Mouse (Mus musculus) mouse trophoblast stem cell (cell line): ENCODE results near the gene H2al1j.
"Not testable (repeated sequence)": the region's sequence is repeated elsewhere in the genome, so short reads cannot be mapped to it uniquely, and the experiment has no call there.

ENCODE experiments used
- in situ Hi-C, 2 experiments: fragments of 300-500 bp; cut with MseI, MboI; formaldehyde crosslinking; loops; 2 replicates in 1 of 2; 3 replicates in 1 of 2; pipeline ENCODE4 v1.15.1; 2025

The H2al1j gene

DNA sequence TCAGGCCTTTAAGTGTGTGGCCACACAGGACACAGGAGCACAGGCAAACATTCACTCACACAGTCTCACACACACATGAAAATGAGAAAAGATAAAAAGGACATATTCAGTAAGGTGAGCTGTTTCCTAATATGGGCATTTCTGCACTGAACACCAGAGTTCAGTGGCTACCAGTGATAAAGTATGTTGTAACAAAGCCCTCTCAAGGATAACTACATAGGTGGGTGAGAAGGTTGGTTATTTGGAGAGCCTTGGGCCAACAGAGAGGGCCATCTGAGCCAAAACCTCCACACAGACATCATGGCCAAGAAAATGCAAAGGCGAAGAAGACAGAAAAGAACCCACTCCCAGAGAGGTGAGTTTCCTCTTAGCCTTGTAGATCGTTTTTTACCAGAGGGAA is at the start of gene H2al1j:
TSS of gene H2al1j (plus strand) at position 301 of the 400 bp plus-strand sequence.
- in situ Hi-C loops, result not testable (repeated sequence)

DNA sequence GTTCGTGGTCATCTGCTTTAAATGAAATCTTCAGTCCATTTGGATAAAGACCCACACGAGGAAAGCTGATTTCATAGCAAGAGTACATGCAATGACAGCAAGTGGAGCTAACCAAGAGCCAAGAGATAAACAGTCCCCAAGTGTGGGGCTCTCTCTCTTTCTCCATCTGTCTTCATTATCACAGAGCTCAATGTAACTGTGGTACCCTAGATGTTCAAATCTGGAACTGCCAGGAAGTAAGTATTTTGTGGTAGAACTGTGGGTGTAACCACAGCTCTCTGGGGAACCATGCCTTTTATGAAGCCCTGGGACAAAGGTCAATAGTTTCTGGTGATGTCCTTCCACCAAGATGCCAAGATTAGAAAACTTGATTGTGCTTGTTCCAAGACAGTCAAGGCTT is 46.9 kb upstream of the H2al1j start:
- in situ Hi-C loops, result loop anchor here in 1 of 2 experiments (10.0 kb wide), 1 partner anchor 74 kb away; no protein-coding TSS in a partner anchor

GRCm38 (mm10) chrX:11288306-11288882 is 39.2 kb upstream of the H2al1j start:
- in situ Hi-C loops, result loop anchor here in 1 of 2 experiments (10.0 kb wide), 1 partner anchor 66 kb away; no protein-coding TSS in a partner anchor

GRCm38 (mm10) chrX:11289244-11289643 is 38.4 kb upstream of the H2al1j start:
- in situ Hi-C loops, result loop anchor here in 1 of 2 experiments (10.0 kb wide), 1 partner anchor 66 kb away; no protein-coding TSS in a partner anchor

GRCm38 (mm10) chrX:11298957-11299356 is 28.7 kb upstream of the H2al1j start, which contains the start of gene H2al1a:
Gene H2al1a (plus strand): TSS chrX:11299257.
- in situ Hi-C loops, result not testable (repeated sequence)

DNA sequence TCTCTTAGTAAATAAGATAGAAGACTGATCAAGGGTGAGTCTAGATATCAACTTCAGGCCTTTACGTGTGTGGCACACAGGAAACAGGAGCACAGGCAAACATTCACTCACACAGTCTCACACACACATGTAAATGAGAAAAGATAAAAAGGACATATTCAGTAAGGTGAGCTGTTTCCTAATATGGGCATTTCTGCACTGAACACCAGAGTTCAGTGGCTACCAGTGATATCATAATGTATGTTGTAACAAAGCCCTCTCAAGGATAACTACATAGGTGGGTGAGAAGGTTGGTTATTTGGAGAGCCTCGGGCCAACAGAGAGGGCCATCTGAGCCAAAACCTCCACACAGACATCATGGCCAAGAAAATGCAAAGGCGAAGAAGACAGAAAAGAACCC is 25.5 kb upstream of the H2al1j start, which contains the start of gene H2al1b:
TSS of gene H2al1b (plus strand) at position 301 of the 400 bp plus-strand sequence.
- in situ Hi-C loops, result not testable (repeated sequence)

- in situ Hi-C loops, result not testable (repeated sequence)
Measured at GRCm38 (mm10) chrX:11305355-11305754, 22.3 kb upstream of the H2al1j start, which contains the start of gene H2al1c. Gene H2al1c (plus strand): TSS chrX:11305655.

GRCm38 (mm10) chrX:11308524-11308923 is 19.1 kb upstream of the H2al1j start, which contains the start of gene H2al1d:
Gene H2al1d (plus strand): TSS chrX:11308824.
- in situ Hi-C loops, result not testable (repeated sequence)

GRCm38 (mm10) chrX:11311634-11312033 is 16.0 kb upstream of the H2al1j start, which contains the start of gene H2al1e:
Gene H2al1e (plus strand): TSS chrX:11311934.
- in situ Hi-C loops, result not testable (repeated sequence)

- in situ Hi-C loops, result not testable (repeated sequence)
Measured at GRCm38 (mm10) chrX:11314858-11315257, 12.8 kb upstream of the H2al1j start, which contains the start of gene H2al1f. Gene H2al1f (plus strand): TSS chrX:11315158.

DNA sequence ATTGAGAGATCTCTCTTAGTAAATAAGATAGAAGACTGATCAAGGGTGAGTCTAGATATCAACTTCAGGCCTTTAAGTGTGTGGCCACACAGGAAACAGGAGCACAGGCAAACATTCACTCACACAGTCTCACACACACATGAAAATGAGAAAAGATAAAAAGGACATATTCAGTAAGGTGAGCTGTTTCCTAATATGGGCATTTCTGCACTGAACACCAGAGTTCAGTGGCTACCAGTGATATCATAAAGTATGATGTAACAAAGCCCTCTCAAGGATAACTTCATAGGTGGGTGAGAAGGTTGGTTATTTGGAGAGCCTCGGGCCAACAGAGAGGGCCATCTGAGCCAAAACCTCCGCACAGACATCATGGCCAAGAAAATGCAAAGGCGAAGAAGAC is 9.7 kb upstream of the H2al1j start, which contains the start of gene H2al1g:
TSS of gene H2al1g (plus strand) at position 301 of the 400 bp plus-strand sequence.
- in situ Hi-C loops, result not testable (repeated sequence)

GRCm38 (mm10) chrX:11321192-11321591 is 6.4 kb upstream of the H2al1j start, which contains the start of gene H2al1h:
Gene H2al1h (plus strand): TSS chrX:11321492.
- in situ Hi-C loops, result not testable (repeated sequence)

DNA sequence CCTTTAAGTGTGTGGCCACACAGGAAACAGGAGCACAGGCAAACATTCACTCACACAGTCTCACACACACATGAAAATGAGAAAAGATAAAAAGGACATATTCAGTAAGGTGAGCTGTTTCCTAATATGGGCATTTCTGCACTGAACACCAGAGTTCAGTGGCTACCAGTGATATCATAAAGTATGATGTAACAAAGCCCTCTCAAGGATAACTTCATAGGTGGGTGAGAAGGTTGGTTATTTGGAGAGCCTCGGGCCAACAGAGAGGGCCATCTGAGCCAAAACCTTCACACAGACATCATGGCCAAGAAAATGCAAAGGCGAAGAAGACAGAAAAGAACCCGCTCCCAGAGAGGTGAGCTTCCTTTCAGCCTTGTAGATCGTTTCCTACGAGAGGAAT is 3.3 kb upstream of the H2al1j start, which contains the start of gene H2al1i:
TSS of gene H2al1i (plus strand) at position 301 of the 400 bp plus-strand sequence.
- in situ Hi-C loops, result not testable (repeated sequence)

- in situ Hi-C loops, result no loop called here
Measured at GRCm38 (mm10) chrX:11345762-11346161, 18.1 kb downstream of the H2al1j start.

GRCm38 (mm10) chrX:11346756-11347155 is 19.1 kb downstream of the H2al1j start:
- in situ Hi-C loops, result no loop called here

DNA sequence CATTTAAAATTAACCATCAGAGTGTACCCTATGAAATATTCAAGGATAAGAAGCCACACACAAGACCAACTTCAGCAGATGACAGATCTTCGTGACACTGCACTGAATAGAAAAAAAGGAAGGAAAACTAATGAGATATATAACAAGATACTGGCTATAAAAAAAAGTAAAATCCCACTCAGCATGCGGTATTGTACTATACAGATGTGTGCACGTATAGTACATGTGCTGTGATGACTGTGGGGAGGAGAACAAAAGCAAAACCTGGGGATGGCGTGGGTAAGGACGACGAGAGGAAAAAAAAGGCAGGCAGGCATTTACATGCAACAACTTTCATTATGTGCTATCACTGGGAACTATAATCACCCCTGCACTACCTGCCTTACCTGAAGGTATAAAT is 33.2 kb downstream of the H2al1j start:
- in situ Hi-C loops, result loop anchor here in 1 of 2 experiments (25.0 kb wide), 1 partner anchor 99 kb away; no protein-coding TSS in a partner anchor

DNA sequence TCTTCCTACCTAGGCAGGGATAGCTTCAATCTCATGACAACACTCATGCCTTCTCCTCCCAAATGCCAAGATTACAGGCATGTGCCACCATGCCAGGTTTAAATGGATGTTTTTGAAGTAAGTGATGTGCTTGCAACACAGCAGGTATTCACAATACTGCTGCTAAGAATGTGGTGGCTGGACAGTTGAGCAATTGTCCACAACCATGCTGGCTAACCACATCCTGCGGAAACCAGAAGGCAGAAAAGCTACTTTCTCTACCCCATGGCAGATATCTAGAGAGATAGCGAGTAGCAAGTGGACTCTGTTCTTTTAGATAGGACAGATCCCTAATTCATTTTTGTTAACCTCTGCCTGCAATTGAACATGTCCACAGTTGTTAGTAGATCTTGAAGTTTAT is 33.6 kb downstream of the H2al1j start:
- in situ Hi-C loops, result loop anchor here in 1 of 2 experiments (25.0 kb wide), 1 partner anchor 99 kb away; no protein-coding TSS in a partner anchor

- in situ Hi-C loops, result loop anchor here in 1 of 2 experiments (25.0 kb wide), 1 partner anchor 102 kb away; no protein-coding TSS in a partner anchor
Measured at GRCm38 (mm10) chrX:11363890-11364289, 36.3 kb downstream of the H2al1j start.

GRCm38 (mm10) chrX:11365151-11365550 is 37.5 kb downstream of the H2al1j start:
- in situ Hi-C loops, result loop anchor here in 1 of 2 experiments (25.0 kb wide), 1 partner anchor 103 kb away; no protein-coding TSS in a partner anchor
